Mouse (Mus musculus) MEL (cell line): ENCODE data around the gene Trpm8.

ENCODE experiments used
- CTCF ChIP-seq, 3 experiments: IDR thresholded peaks in 2 of 3; conservative IDR thresholded peaks in 1 of 3; 2 replicates each; pipeline ENCODE4 v1.5.1; 2011 to 2012; ENCODE audit warnings: low read length in 3 of 3, low read depth in 2 of 3, mild to moderate bottlenecking in 2 of 3, improper control_type of control experiment in 1 of 3, inconsistent platforms in 1 of 3, mixed read lengths in 1 of 3, moderate library complexity in 1 of 3; ENCODE audit not compliant: control insufficient read depth in 1 of 3, insufficient read depth in 1 of 3, poor library complexity in 1 of 3, severe bottlenecking in 1 of 3
- EP300 ChIP-seq, 2 experiments: IDR thresholded peaks; 2 replicates each; pipeline ENCODE4 v1.6.1; 2011; ENCODE audit warnings: improper control_type of control experiment in 2 of 2, low read length in 2 of 2, low read depth in 1 of 2, mild to moderate bottlenecking in 1 of 2
- GABPA ChIP-seq: IDR thresholded peaks from 2 replicates; pipeline ENCODE4 v1.6.1; 2012; ENCODE audit warnings: low read depth, mild to moderate bottlenecking, inconsistent platforms, low read length, improper control_type of control experiment, moderate library complexity
- GATA1 ChIP-seq: IDR thresholded peaks from 2 replicates; pipeline ENCODE4 v1.6.1; 2011; ENCODE audit warnings: low read depth, low read length, improper control_type of control experiment
- MAFK ChIP-seq: IDR thresholded peaks from 2 replicates; pipeline ENCODE4 v1.6.1; 2011; ENCODE audit warnings: low read depth, mild to moderate bottlenecking, low read length, improper control_type of control experiment, borderline replicate concordance
- MYC ChIP-seq: IDR thresholded peaks from 2 replicates; pipeline ENCODE4 v1.6.1; 2011; ENCODE audit warnings: low read depth, mild to moderate bottlenecking, low read length, improper control_type of control experiment, moderate library complexity
- NRF1 ChIP-seq: IDR thresholded peaks from 2 replicates; pipeline ENCODE4 v1.6.1; 2014; ENCODE audit warnings: low read depth, mild to moderate bottlenecking, inconsistent platforms, low read length, improper control_type of control experiment, moderate library complexity; ENCODE audit not compliant: poor library complexity, insufficient read depth, severe bottlenecking
- POLR2A ChIP-seq, 2 experiments: IDR thresholded peaks; 2 replicates each; pipeline ENCODE4 v1.6.1; 2011 to 2012; ENCODE audit warnings: low read length in 2 of 2, mild to moderate bottlenecking in 2 of 2, control low read depth in 1 of 2, improper control_type of control experiment in 1 of 2, low read depth in 1 of 2, moderate library complexity in 1 of 2; ENCODE audit not compliant: control insufficient read depth in 1 of 2, insufficient read depth in 1 of 2, poor library complexity in 1 of 2
- POLR2AphosphoS2 ChIP-seq: IDR thresholded peaks from 2 replicates; pipeline ENCODE4 v1.6.1; 2011; ENCODE audit warnings: low read length, improper control_type of control experiment
- SMC3 ChIP-seq: IDR thresholded peaks from 2 replicates; pipeline ENCODE4 v1.6.1; 2011; ENCODE audit warnings: low read depth, low read length, improper control_type of control experiment
- USF1 ChIP-seq: IDR thresholded peaks from 2 replicates; pipeline ENCODE4 v1.6.1; 2014; ENCODE audit warnings: low read depth, mild to moderate bottlenecking, inconsistent platforms, low read length, improper control_type of control experiment, moderate library complexity
- ZC3H11A ChIP-seq: IDR thresholded peaks from 2 replicates; pipeline ENCODE4 v1.6.1; 2012; ENCODE audit warnings: low read depth, mild to moderate bottlenecking, inconsistent platforms, low read length, improper control_type of control experiment
- ZNF384 ChIP-seq: IDR thresholded peaks from 2 replicates; pipeline ENCODE4 v1.6.1; 2012; ENCODE audit warnings: low read depth, mild to moderate bottlenecking, inconsistent platforms, low read length, improper control_type of control experiment

- TF ChIP-seq CTCF (IDR thresholded peaks at IDR 0.05 in 2 of 3, conservative IDR thresholded peaks at IDR 0.05 in 1 of 3; ENCODE audit: control insufficient read depth in 1 of 3, insufficient read depth in 1 of 3, low read depth in 2 of 3, low read length in 3 of 3, poor library complexity in 1 of 3, severe bottlenecking in 1 of 3) (no peak), EP300 (IDR thresholded peaks at IDR 0.05; ENCODE audit: low read depth in 1 of 2, low read length in 2 of 2) (no peak), GATA1 (no peak), ZNF384 (no peak), USF1 (no peak), POLR2AphosphoS2 (no peak), SMC3 (no peak), MYC (no peak), ZC3H11A (no peak), POLR2A (IDR thresholded peaks at IDR 0.05; ENCODE audit: control insufficient read depth in 1 of 2, insufficient read depth in 1 of 2, low read depth in 1 of 2, low read length in 2 of 2, poor library complexity in 1 of 2) (no peak), GABPA (no peak), NRF1 (no peak), MAFK (no peak)
Measured at GRCm38 (mm10) chr1:88350761-88351160, 73.3 kb downstream of the Trpm8 start.
